ENCODE assay signal across 11 mouse cellular contexts in the genomic region with DNA sequence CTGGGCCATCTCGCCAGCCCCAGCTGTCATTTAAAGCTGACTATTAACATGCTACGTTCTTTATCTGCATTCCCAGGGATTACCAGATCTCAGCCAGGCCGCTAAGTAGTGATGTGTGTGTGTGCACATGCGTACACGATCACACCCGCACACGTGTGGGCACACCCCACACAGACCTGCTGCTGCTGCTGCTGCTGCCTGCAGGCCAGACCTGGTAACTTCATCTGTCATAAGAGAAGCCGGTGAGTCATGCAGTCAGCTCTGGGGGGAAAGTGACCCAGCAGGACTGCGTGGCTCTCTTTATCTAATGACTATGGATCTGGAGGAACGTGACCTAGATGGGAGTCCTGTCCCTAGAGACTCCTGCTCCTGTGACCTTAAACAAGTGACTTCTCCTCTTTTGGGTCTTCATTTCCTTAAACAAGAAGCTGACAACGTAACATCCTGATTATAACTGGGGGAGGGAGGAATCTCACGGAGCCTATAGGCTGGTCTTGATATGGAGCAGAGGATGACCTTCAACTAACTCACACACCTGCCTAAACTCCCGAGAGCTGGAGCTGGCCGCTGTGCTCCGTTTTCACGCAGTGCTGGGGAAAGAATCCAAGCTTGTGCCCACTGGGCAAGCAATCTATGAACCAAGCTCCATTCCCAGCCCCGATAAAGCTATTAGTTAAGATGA. TPM values are rescaled to one million over a fixed set of nuclear protein-coding genes. Genes with fewer than 3 reads are reported as not detected.
DNase-seq lines count a peak whose midpoint lies in the region; ATAC-seq and TF ChIP-seq lines count a peak whose summit lies in the region.
"Had no signal": no experiment of that assay in that cellular context is flagged by ENCODE, and none has a peak within 500 bp of the region (broad histone marks: within the 10 kb centered on the region; RNA-seq: fewer than 3 reads in every experiment).

No protein-coding gene starts in this region.

- no peak overlapping the region for H3K27ac ChIP-seq in lung, postnatal 0 days (ENCODE audit: low read length)
- no peak overlapping the region for H3K27ac ChIP-seq in cortical plate, adult 2 months (ENCODE audit: insufficient read depth, low read length)
- H3K27ac ChIP-seq: neural tube, embryonic 12.5 days had no signal

- peak; percentile 65 for DNase-seq in adrenal gland, adult 2 months
- DNase-seq in adrenal gland, adult 18-20 months (ENCODE audit: low spot score in 2 of 2), result no peak
- DNase-seq in lung, postnatal 0 days (ENCODE audit: low spot score), result no peak
- no peak for DNase-seq in lung, adult 2 months
- DNase-seq in ovary, postnatal 36 days (ENCODE audit: low spot score), result no peak
- DNase-seq: B cell, adult 2 months; kidney, adult 8-10 months had no signal

- no peak for TF ChIP-seq EP300 in lung, postnatal 0 days (IDR thresholded peaks at IDR 0.05)

- no peak overlapping the region for H3K4me3 ChIP-seq in lung, postnatal 0 days (ENCODE audit: low read depth, low read length)
- no peak overlapping the region for H3K4me3 ChIP-seq in lung, adult 2 months (replicated peaks; ENCODE audit: extremely low read depth, low read depth, low read length)
- H3K4me3 ChIP-seq in cortical plate, adult 2 months (ENCODE audit: insufficient read depth, low read length), result no peak overlapping the region
- H3K4me3 ChIP-seq: neural tube, embryonic 12.5 days had no signal

- no peaks in the 10 kb centered on the region for H3K27me3 ChIP-seq in lung, postnatal 0 days (replicated peaks; ENCODE audit: insufficient read depth, low read length)
- H3K27me3 ChIP-seq: neural tube, embryonic 12.5 days had no signal

- 0 out of 2 replicates have a peak, but pooled peaks cover 11% of the 10 kb centered on the region for H3K36me3 ChIP-seq in lung, postnatal 0 days (ENCODE audit: insufficient read depth, low read length)

- H3K4me2 ChIP-seq in lung, postnatal 0 days (replicated peaks; ENCODE audit: low read depth, low read length), result no peak overlapping the region
- H3K4me2 ChIP-seq: neural tube, embryonic 12.5 days had no signal

- peak; percentile 33 for TF ChIP-seq CTCF in lung, postnatal 0 days (IDR thresholded peaks at IDR 0.05)
- no peak for TF ChIP-seq CTCF in lung, adult 2 months (IDR thresholded peaks at IDR 0.05; ENCODE audit: insufficient read depth, low read length)
- TF ChIP-seq CTCF in cortical plate, adult 2 months (IDR thresholded peaks at IDR 0.05; ENCODE audit: extremely low read depth, insufficient read depth, low read length), result peak; percentile 29; the same call in 1 of the 2 replicates

- TF ChIP-seq POLR2A in lung, adult 2 months (IDR thresholded peaks at IDR 0.05; ENCODE audit: borderline replicate concordance, extremely low read depth, low read depth, low read length), result no peak
- TF ChIP-seq POLR2A in cortical plate, adult 2 months (IDR thresholded peaks at IDR 0.05; ENCODE audit: extremely low read depth, insufficient read depth, low read length), result no peak

- ATAC-seq in lung, postnatal 0 days, result peak; percentile 50
- ATAC-seq in megakaryocyte progenitor cell, adult 5-6 weeks (replicated peaks; ENCODE audit: poor library complexity), result peak; percentile 76
- ATAC-seq in erythroid progenitor cell, adult 5-6 weeks (replicated peaks; ENCODE audit: low FRiP score, poor library complexity, severe bottlenecking), result no peak

- H3K9ac ChIP-seq in lung, postnatal 0 days (replicated peaks; ENCODE audit: low read depth), result no peak overlapping the region
- H3K9ac ChIP-seq: neural tube, embryonic 12.5 days had no signal

- 85% methylated on average over 17 of the region's 17 CpGs for WGBS in lung, postnatal 0 days
- WGBS in lung, adult 2 months, result 82% methylated on average over 17 of the region's 17 CpGs

- H3K9me3 ChIP-seq in lung, postnatal 0 days (ENCODE audit: low read length), result no peaks in the 10 kb centered on the region
- H3K9me3 ChIP-seq: neural tube, embryonic 12.5 days had no signal

- 0 out of 2 replicates have a peak, but pooled peaks cover 4% of the 10 kb centered on the region for H3K4me1 ChIP-seq in lung, postnatal 0 days (ENCODE audit: insufficient read depth, low read depth, low read length)
- no peaks in the 10 kb centered on the region for H3K4me1 ChIP-seq in lung, adult 2 months (ENCODE audit: control insufficient read depth, insufficient read depth, low read length)
- no peaks in the 10 kb centered on the region; the same call in 1 of the 2 replicates for H3K4me1 ChIP-seq in cortical plate, adult 2 months (ENCODE audit: control insufficient read depth, insufficient read depth, low read length)
- H3K4me1 ChIP-seq: neural tube, embryonic 12.5 days had no signal

RNA-seq across cellular contexts. Expression of gene Uck2, which starts 54.0 kb away (rescaled TPM):
- 100 to 1,000 TPM in 1 of 2 experiments, 10 to 100 TPM in 1; 39.5 to 107 TPM for total RNA-seq in adrenal gland, adult 2 months (2021)
- polyA plus RNA-seq in adrenal gland, adult 2 months (2012; rRNA removed), result 15.8 and 30.4 TPM in 2 replicates
- total RNA-seq in adrenal gland, adult 18-20 months (2021), result 10 to 100 TPM; 57.8 to 76.8 TPM
- 21.6 and 22.9 TPM in 2 replicates for polyA plus RNA-seq in lung, postnatal 0 days (2015; fragmentation: Nextera tagmentation; extraction: Ambion mirVana)
- polyA plus RNA-seq in lung, adult 2 months (2012; rRNA removed), result 12.6 and 17.4 TPM in 2 replicates
- polyA plus RNA-seq in cortical plate, adult 2 months (2012; rRNA removed), result 19.7 and 20.5 TPM in 2 replicates
- total RNA-seq in megakaryocyte progenitor cell, adult 5-6 weeks (2015), result 228 and 234 TPM in 2 replicates
- total RNA-seq in megakaryocyte progenitor cell, adult 5-6 weeks (2017), result 234 and 288 TPM in 2 replicates
- total RNA-seq in erythroid progenitor cell, adult 5-6 weeks (2015; ENCODE audit: low replicate concordance), result 17.7 and 24.7 TPM in 2 replicates
- total RNA-seq in erythroid progenitor cell, adult 5-6 weeks (2017; ENCODE audit: low replicate concordance), result 10.4 and 24.8 TPM in 2 replicates
